Mouse (Mus musculus) ES-E14 (cell line): ENCODE results near the gene Poldip3. TPM values are rescaled to one million over a fixed set of nuclear protein-coding genes. Genes with fewer than 3 reads are reported as not detected.
A peak's percentile ranks its signal among the peaks of the same experiment; 100 is the strongest.

Source experiments
- DNase-seq: peaks from one replicate; pipeline ENCODE4 v3.0.0-alpha.2; 2013; ENCODE audit warnings: low read depth, low spot score
- H3K27ac ChIP-seq: 2 replicates; pipeline ENCODE4 v1.5.1; 2012; ENCODE audit warnings: low read depth, mild to moderate bottlenecking, low read length, moderate library complexity, mixed read lengths; ENCODE audit not compliant: poor library complexity, insufficient read depth, severe bottlenecking
- H3K36me3 ChIP-seq: 2 replicates; pipeline ENCODE4 v1.6.1; 2012; ENCODE audit warnings: mild to moderate bottlenecking, low read length, moderate library complexity, mixed read lengths; ENCODE audit not compliant: control insufficient read depth, poor library complexity, insufficient read depth, severe bottlenecking
- H3K4me1 ChIP-seq, 2 experiments: fragments of 150-350 bp in 1 of 2; sonication (generic) in 1 of 2; 2 replicates each; pipeline ENCODE4 v1.6.1; 2012; ENCODE audit warnings: low read length in 2 of 2, mild to moderate bottlenecking in 1 of 2, mixed read lengths in 1 of 2; ENCODE audit not compliant: control insufficient read depth in 2 of 2, insufficient read depth in 2 of 2, poor library complexity in 1 of 2
- H3K4me3 ChIP-seq, 2 experiments: fragments of 150-350 bp in 1 of 2; sonication (generic) in 1 of 2; 2 replicates each; pipeline ENCODE4 v1.5.1; 2012; ENCODE audit warnings: low read length in 2 of 2, low read depth in 1 of 2, mild to moderate bottlenecking in 1 of 2, mixed read lengths in 1 of 2; ENCODE audit not compliant: insufficient read depth in 1 of 2, poor library complexity in 1 of 2, severe bottlenecking in 1 of 2
- H3K9ac ChIP-seq: 2 replicates; pipeline ENCODE4 v1.6.1; 2012; ENCODE audit warnings: low read depth, mild to moderate bottlenecking, low read length, mixed read lengths; ENCODE audit not compliant: poor library complexity, insufficient read depth, severe bottlenecking
- H3K9me3 ChIP-seq: fragments of 150-350 bp; sonication (generic); 2 replicates; pipeline ENCODE4 v1.6.1; 2012; ENCODE audit warnings: low read depth, mild to moderate bottlenecking, low read length; ENCODE audit not compliant: control insufficient read depth, insufficient read depth
- CHD2 ChIP-seq: IDR thresholded peaks from 2 replicates; pipeline ENCODE4 v1.6.1; 2014; ENCODE audit warnings: mild to moderate bottlenecking, low read depth, low read length, inconsistent platforms
- HCFC1 ChIP-seq: IDR thresholded peaks from 2 replicates; pipeline ENCODE4 v1.6.1; 2012; ENCODE audit warnings: low read length, inconsistent platforms, borderline replicate concordance; ENCODE audit not compliant: insufficient read depth
- MAFK ChIP-seq: IDR thresholded peaks from 2 replicates; pipeline ENCODE4 v1.6.1; 2014; ENCODE audit warnings: mild to moderate bottlenecking, low read depth, low read length, inconsistent platforms; ENCODE audit not compliant: insufficient read depth
- ZC3H11A ChIP-seq: IDR thresholded peaks from 2 replicates; pipeline ENCODE4 v1.6.1; 2012; ENCODE audit warnings: low read depth, mild to moderate bottlenecking, inconsistent platforms, low read length, borderline replicate concordance
- ZNF384 ChIP-seq: IDR thresholded peaks from 2 replicates; pipeline ENCODE4 v1.6.1; 2012; ENCODE audit warnings: low read depth, low read length, inconsistent platforms
- in situ Hi-C, 2 experiments: fragments of 600-800 bp; cut with MboI; formaldehyde crosslinking; loops; one replicate each; pipeline ENCODE4 v1.15.1; 2025; ENCODE audit warnings: low sequenced_read_pairs in 2 of 2, inconsistent platforms in 1 of 2; ENCODE audit not compliant: unreplicated experiment in 2 of 2
- total RNA-seq: library from RNA; depleted of rRNA; stranded (reverse); fragments of 300-350 nt; gene quantifications from 2 replicates; pipeline ENCODE4 v1.2.3, GENCODE M21; 2012

Gene Poldip3
- total RNA-seq, 1 experiment = 165 TPM

DNA sequence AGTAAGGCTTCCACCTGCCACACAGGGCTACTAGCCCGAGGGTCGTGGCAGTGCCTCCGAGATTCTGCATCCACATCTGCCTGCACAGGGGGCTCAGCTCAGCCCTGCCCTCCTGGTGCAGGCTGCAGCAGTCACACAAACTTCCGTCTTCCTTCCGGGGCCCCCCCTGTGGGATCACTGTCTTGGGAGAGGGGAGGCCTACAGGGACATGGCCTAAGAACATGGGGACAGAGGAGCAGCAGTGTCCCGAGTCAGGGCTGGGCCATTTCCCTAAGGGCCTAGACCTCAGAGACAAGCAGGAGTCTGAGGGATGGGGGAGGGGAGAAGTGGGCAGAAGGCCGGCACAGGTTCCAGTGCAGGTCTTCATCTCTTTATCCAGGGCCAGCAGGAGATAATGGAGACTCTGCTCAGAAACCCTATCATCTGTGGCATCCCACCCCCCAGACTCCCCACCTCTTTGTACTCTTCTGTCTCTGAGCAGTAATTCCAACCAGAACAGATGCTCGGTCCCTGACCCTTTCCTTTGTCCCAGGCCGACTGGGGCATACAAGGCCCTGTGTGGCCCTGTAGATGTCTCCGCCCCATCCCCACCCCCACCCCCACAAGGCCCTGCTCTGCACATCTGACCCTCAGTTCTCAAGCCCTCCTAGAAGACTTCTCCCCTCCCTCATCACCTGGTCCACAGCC lies 12.0 kb upstream of the Poldip3 start:
- H3K9me3 ChIP-seq = no peaks in the 10 kb centered on the region
- peaks cover 36% of the 10 kb centered on the region; the same call in 1 of the 2 replicates for H3K36me3 ChIP-seq
- no peak for DNase-seq
- peaks cover 6 to 29% of the 10 kb centered on the region in 2 experiments; a peak in 2 of 4 replicates for H3K4me1 ChIP-seq
- in situ Hi-C loops = no loop called here
- TF ChIP-seq CHD2 = no peak
- no peak for TF ChIP-seq ZNF384
- TF ChIP-seq HCFC1 = no peak
- TF ChIP-seq MAFK = no peak
- TF ChIP-seq ZC3H11A = no peak
- no peak overlapping the region for H3K4me3 ChIP-seq
- H3K9ac ChIP-seq = peak overlapping the region; percentile 45
- no peak overlapping the region for H3K27ac ChIP-seq

DNA sequence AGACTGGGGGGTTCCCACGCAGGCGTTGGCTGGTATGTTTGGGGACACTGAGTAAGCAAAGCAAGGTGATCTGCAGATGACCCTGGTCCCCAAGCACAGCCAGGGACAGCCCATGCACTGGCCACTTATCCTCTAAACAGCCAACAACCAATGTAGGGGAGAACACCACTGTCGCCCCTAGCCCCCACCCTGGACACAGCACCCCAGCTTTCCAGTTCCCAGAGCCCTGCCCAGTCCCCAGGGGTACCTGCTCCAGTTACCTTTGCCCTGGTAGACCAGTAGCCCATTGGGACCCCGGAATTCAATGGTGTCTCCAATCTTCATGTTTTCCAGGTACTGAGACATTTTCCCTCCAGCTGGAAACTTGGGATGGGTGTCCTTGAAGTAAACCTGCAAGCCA lies 11.4 kb upstream of the Poldip3 start:
- no peak for TF ChIP-seq CHD2
- TF ChIP-seq MAFK = no peak
- no peak for TF ChIP-seq HCFC1
- no peak for TF ChIP-seq ZC3H11A
- TF ChIP-seq ZNF384 = no peak
- no peaks in the 10 kb centered on the region for H3K9me3 ChIP-seq
- in situ Hi-C loops = no loop called here
- DNase-seq = no peak
- no peak overlapping the region for H3K4me3 ChIP-seq
- H3K4me1 ChIP-seq = peaks cover 4 to 25% of the 10 kb centered on the region in 2 experiments; a peak in 2 of 4 replicates
- H3K36me3 ChIP-seq = peaks cover 42% of the 10 kb centered on the region; the same call in 1 of the 2 replicates
- H3K27ac ChIP-seq = no peak overlapping the region
- peak overlapping the region; percentile 45; the same call in 1 of the 2 replicates for H3K9ac ChIP-seq

DNA sequence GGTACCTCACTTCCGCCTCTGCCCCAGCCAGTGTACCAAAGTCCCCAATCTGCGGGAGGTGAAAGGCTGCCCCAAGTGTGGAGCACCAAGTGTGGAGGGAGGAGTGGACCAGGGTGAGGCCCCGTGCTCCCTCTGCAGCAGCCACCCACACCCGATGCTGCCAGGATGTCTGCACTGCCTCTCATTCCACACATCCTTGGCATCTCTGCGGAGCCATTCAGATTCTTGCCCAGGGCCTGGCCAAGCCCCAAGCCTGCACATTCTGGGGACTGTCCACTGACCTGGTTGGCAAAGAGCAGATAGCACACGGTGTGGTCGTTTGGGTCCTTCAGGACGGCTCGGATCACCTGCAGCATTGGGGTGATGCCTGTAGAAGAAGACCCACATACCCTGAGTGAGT lies 10.6 kb upstream of the Poldip3 start:
- Histone ChIP-seq H3K36me3 (peaks cover 44% of the 10 kb centered on the region; the same call in 1 of the 2 replicates), H3K9me3 (no peaks in the 10 kb centered on the region), H3K4me1 (peaks cover 4 to 19% of the 10 kb centered on the region in 2 experiments; a peak in 2 of 4 replicates), H3K4me3 (no peak overlapping the region), H3K27ac (no peak overlapping the region), H3K9ac (no peak overlapping the region)
- no peak for DNase-seq
- TF ChIP-seq ZNF384 (no peak), CHD2 (no peak), ZC3H11A (no peak), MAFK (no peak)
- in situ Hi-C loops = loop anchor here in 1 of 2 experiments (5.0 kb wide), 1 partner anchor 52 kb away; no protein-coding TSS in a partner anchor

DNA sequence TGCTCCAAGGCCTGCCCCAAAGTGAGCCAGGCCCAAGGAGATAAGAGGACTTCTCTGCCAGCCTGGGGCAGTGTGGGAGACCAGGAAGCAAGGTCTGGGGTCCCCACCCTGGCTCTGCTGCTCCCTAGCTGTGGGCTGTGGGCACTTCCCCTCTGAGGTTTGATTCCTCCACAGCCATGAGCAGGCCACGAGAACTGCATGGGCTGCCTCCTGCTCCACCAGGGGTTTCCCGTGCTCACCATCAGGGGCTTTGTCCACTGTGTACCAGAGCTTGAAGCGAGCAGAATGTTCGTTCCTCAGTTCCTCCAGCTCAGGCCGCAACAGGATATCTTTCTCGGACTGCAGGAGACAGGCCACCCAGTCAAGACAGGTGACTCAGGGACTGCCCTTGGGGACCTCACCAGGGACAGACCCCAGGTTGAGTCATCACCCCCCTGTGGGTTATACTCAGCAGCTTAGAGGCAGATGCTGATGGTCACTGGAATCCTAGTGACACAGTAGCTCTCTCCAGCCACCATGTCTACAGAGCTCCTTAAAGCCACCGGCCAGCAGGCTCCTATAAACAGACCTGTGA lies 9.5 kb upstream of the Poldip3 start:
- no peak overlapping the region for H3K4me3 ChIP-seq
- no peak for DNase-seq
- peaks cover 4 to 19% of the 10 kb centered on the region in 2 experiments; a peak in 2 of 4 replicates for H3K4me1 ChIP-seq
- in situ Hi-C loops = loop anchor here in 1 of 2 experiments (5.0 kb wide), 1 partner anchor 54 kb away; no protein-coding TSS in a partner anchor
- peaks cover 50% of the 10 kb centered on the region; the same call in 1 of the 2 replicates for H3K36me3 ChIP-seq
- TF ChIP-seq CHD2 = no peak
- TF ChIP-seq ZNF384 = no peak
- TF ChIP-seq ZC3H11A = no peak
- no peaks in the 10 kb centered on the region for H3K9me3 ChIP-seq
- no peak overlapping the region; the same call in 1 of the 2 replicates for H3K27ac ChIP-seq
- no peak overlapping the region for H3K9ac ChIP-seq
